7 mouse cellular contexts compared by ENCODE assay signal in the genomic region with DNA sequence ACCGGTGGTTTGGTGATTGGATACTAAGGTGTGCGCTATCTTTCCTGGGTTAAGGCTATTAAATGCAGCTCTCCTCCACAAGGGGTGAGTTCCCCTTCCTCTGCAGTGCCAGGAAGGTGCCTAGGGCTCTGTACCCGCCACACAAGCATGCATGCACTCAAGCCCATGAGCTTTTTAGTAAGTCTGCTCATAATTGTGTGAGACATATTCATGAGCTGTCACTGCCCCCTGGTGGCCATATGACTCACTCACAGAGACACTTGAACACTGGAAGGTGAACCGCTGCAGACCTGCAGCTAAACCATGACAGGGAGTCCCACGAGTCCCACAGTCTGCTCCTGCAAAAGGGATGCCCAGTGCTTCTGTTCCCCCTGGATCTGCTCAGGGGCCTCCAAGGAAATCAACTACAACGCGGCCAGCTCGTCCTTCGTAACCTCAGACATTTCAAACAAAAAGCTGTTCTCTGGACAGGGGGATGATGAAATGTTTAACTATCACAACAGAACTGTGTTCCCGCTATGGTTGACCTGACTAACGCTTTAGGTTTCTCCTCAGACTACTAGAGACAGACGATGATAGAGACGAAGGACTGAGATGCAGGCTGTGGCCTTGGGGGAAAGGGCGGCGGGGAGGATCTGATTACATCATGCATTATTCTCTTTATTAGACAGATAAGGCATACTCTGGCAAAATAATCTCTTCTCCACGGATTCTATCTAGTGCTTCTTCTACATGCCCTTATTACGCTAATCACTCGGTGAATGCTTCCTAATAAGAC. TPM values are rescaled to one million over a fixed set of nuclear protein-coding genes. Genes with fewer than 3 reads are reported as not detected.
DNase-seq lines count a peak whose midpoint lies in the region; ATAC-seq and TF ChIP-seq lines count a peak whose summit lies in the region.

No protein-coding gene starts in this region.

- H3K4me3 ChIP-seq in cortical plate, adult 2 months (ENCODE audit: insufficient read depth, low read length): no peak overlapping the region
- no peak overlapping the region for H3K4me3 ChIP-seq in intestine, embryonic 15.5 days (replicated peaks)
- H3K4me3 ChIP-seq in midbrain, embryonic 11.5 days (ENCODE audit: low read depth, low read length): no peak overlapping the region
- H3K4me3 ChIP-seq in small intestine, adult 2 months (ENCODE audit: low read depth, low read length): no peak overlapping the region

- WGBS in intestine, embryonic 15.5 days: 61% methylated on average over 18 of the region's 18 CpGs
- WGBS in midbrain, embryonic 11.5 days: 72% methylated on average over 18 of the region's 18 CpGs
- 67% methylated on average over 18 of the region's 18 CpGs for WGBS in small intestine, adult 2 months

- H3K4me1 ChIP-seq in cortical plate, adult 2 months (ENCODE audit: control insufficient read depth, insufficient read depth, low read length): no peaks in the 10 kb centered on the region
- no peaks in the 10 kb centered on the region for H3K4me1 ChIP-seq in intestine, embryonic 15.5 days (replicated peaks)
- no peaks in the 10 kb centered on the region for H3K4me1 ChIP-seq in midbrain, embryonic 11.5 days (ENCODE audit: control insufficient read depth, insufficient read depth, low read length)
- H3K4me1 ChIP-seq in small intestine, adult 2 months (ENCODE audit: control insufficient read depth, insufficient read depth, insufficient read length, low read length): no peaks in the 10 kb centered on the region

- intact Hi-C loops in left cerebral cortex, postnatal 10 days (cut with DNase I): loop anchor here (2.0 to 5.0 kb wide), 3 partner anchors 193 to 649 kb away; no protein-coding TSS in a partner anchor

- H3K27ac ChIP-seq in cortical plate, adult 2 months (ENCODE audit: insufficient read depth, low read length): no peak overlapping the region
- H3K27ac ChIP-seq in intestine, embryonic 15.5 days: no peak overlapping the region
- H3K27ac ChIP-seq in midbrain, embryonic 11.5 days (ENCODE audit: low read depth, low read length): no peak overlapping the region
- H3K27ac ChIP-seq in small intestine, adult 2 months (ENCODE audit: insufficient read depth, low read depth, low read length): no peak overlapping the region

- H3K27me3 ChIP-seq in intestine, embryonic 15.5 days (replicated peaks): no peaks in the 10 kb centered on the region
- no peaks in the 10 kb centered on the region for H3K27me3 ChIP-seq in midbrain, embryonic 11.5 days (ENCODE audit: control insufficient read depth, insufficient read depth, low read length)
- H3K27me3 ChIP-seq in small intestine, adult 2 months (ENCODE audit: control insufficient read depth, insufficient read depth, low read length): no peaks in the 10 kb centered on the region

- H3K9me3 ChIP-seq in intestine, embryonic 15.5 days: no peaks in the 10 kb centered on the region
- H3K9me3 ChIP-seq in midbrain, embryonic 11.5 days (ENCODE audit: control insufficient read depth, low read length): no peaks in the 10 kb centered on the region

- no peak overlapping the region for H3K4me2 ChIP-seq in intestine, embryonic 15.5 days (replicated peaks)
- H3K4me2 ChIP-seq in midbrain, embryonic 11.5 days: no peak overlapping the region

- no peak overlapping the region for H3K9ac ChIP-seq in intestine, embryonic 15.5 days
- H3K9ac ChIP-seq in midbrain, embryonic 11.5 days (ENCODE audit: low read length): no peak overlapping the region

- ATAC-seq in intestine, embryonic 15.5 days: peak; percentile 53; the same call in 1 of the 2 replicates
- ATAC-seq in midbrain, embryonic 11.5 days (ENCODE audit: low FRiP score): peak; percentile 82

- DNase-seq in adrenal gland, adult 18-20 months (ENCODE audit: low spot score in 2 of 2): peak; percentile 64 to 66
- DNase-seq in gastrocnemius, adult 8-10 months (ENCODE audit: low spot score in 2 of 2): peak; percentile 51 to 53
- DNase-seq in left cerebral cortex, postnatal 10 days (ENCODE audit: extremely low spot score in 1 of 2, low spot score in 2 of 2): peak; percentile 80 to 86
- peak; percentile 97 for DNase-seq in midbrain, embryonic 11.5 days (ENCODE audit: low spot score, missing footprints)

- peak; percentile 86 for TF ChIP-seq CTCF in cortical plate, adult 2 months (IDR thresholded peaks at IDR 0.05; ENCODE audit: extremely low read depth, insufficient read depth, low read length)
- TF ChIP-seq CTCF in small intestine, adult 2 months (IDR thresholded peaks at IDR 0.05; ENCODE audit: extremely low read depth, insufficient read length, insufficient replicate concordance, low read depth, low read length): peak; percentile 65; the same call in 1 of the 2 replicates

- TF ChIP-seq POLR2A in cortical plate, adult 2 months (IDR thresholded peaks at IDR 0.05; ENCODE audit: extremely low read depth, insufficient read depth, low read length): no peak
- TF ChIP-seq POLR2A in small intestine, adult 2 months (IDR thresholded peaks at IDR 0.05; ENCODE audit: low read depth, low read length): no peak

- no peaks in the 10 kb centered on the region for H3K36me3 ChIP-seq in intestine, embryonic 15.5 days
- peaks cover 6% of the 10 kb centered on the region for H3K36me3 ChIP-seq in midbrain, embryonic 11.5 days (ENCODE audit: control insufficient read depth, insufficient read depth, low read length)
- H3K36me3 ChIP-seq in small intestine, adult 2 months (ENCODE audit: control insufficient read depth, insufficient read depth, low read length): peaks cover 45% of the 10 kb centered on the region

RNA-seq across cellular contexts. Expression of gene Chd1l, which starts 24.4 kb away (rescaled TPM):
- 10 to 100 TPM in 1 of 2 experiments, 1 to 10 TPM in 1; 8.5 to 11.6 TPM for total RNA-seq in adrenal gland, adult 18-20 months (2021)
- 7.6 and 7.7 TPM in 2 replicates for polyA plus RNA-seq in cortical plate, adult 2 months (2012; rRNA removed)
- 10 to 100 TPM in 3 of 4 experiments, 1 to 10 TPM in 1; 9.4 to 11.6 (median 11.1) TPM for total RNA-seq in gastrocnemius, adult 8-10 months (2022)
- polyA plus RNA-seq in intestine, embryonic 15.5 days (2015; fragmentation: Nextera tagmentation; extraction: Ambion mirVana): 19.6 and 20.5 TPM in 2 replicates
- total RNA-seq in left cerebral cortex, postnatal 10 days (2021): 1 to 10 TPM; 8.9 to 9.1 TPM
- polyA plus RNA-seq in midbrain, embryonic 11.5 days (2014; fragmentation: Nextera tagmentation; extraction: Ambion mirVana): 20.1 and 20.4 TPM in 2 replicates
- 1.5 and 2.3 TPM in 2 replicates for polyA plus RNA-seq in small intestine, adult 2 months (2012; rRNA removed)

RNA-seq across cellular contexts. Expression of gene Fmo5, which starts 43.0 kb away (rescaled TPM):
- 10 to 100 TPM; 13.3 to 15.2 TPM for total RNA-seq in adrenal gland, adult 18-20 months (2021)
- 3.1 and 3.4 TPM in 2 replicates for polyA plus RNA-seq in cortical plate, adult 2 months (2012; rRNA removed)
- 1 to 10 TPM; 5.9 to 7.6 (median 7.5) TPM for total RNA-seq in gastrocnemius, adult 8-10 months (2022)
- 30.8 and 33.0 TPM in 2 replicates for polyA plus RNA-seq in intestine, embryonic 15.5 days (2015; fragmentation: Nextera tagmentation; extraction: Ambion mirVana)
- 1 to 10 TPM; 1.4 to 1.6 TPM for total RNA-seq in left cerebral cortex, postnatal 10 days (2021)
- 0.40 and 0.77 TPM in 2 replicates for polyA plus RNA-seq in midbrain, embryonic 11.5 days (2014; fragmentation: Nextera tagmentation; extraction: Ambion mirVana)
- polyA plus RNA-seq in small intestine, adult 2 months (2012; rRNA removed): 11.3 and 84.1 TPM in 2 replicates
